Mouse (Mus musculus): ENCODE data around the gene Plcd3.

The Plcd3 gene

GRCm38 (mm10) chr11:103020713-103021335, 80.6 kb downstream of the Plcd3 start:
- no peak for DNase-seq (ENCODE audit: low spot score)
